Mouse (Mus musculus) embryo, embryonic 11.5 days (tissue): Measurements from ENCODE around the gene Ick.

ENCODE experiments used
- DNase-seq: peaks from one replicate; pipeline ENCODE4 v3.0.0-alpha.2; 2012; ENCODE audit warnings: low read depth, low spot score

Gene Ick

GRCm38 (mm10) chr9:78190651-78191634 lies 82.0 kb downstream of the Ick start:
- no peak for DNase-seq

GRCm38 (mm10) chr9:78191736-78192135 lies 82.7 kb downstream of the Ick start:
- peak; percentile 81 for DNase-seq

- no peak for DNase-seq
These were observed 85.1 kb downstream of the Ick start for GRCm38 (mm10) chr9:78193902-78194597.

- no peak for DNase-seq
These were observed 86.0 kb downstream of the Ick start for GRCm38 (mm10) chr9:78195034-78195433.

GRCm38 (mm10) chr9:78197801-78198200 lies 88.8 kb downstream of the Ick start:
- no peak for DNase-seq

- no peak for DNase-seq
These were observed 95.2 kb downstream of the Ick start for GRCm38 (mm10) chr9:78204194-78204593.

- no peak for DNase-seq
These were observed 100.0 kb downstream of the Ick start for GRCm38 (mm10) chr9:78208956-78209355.

GRCm38 (mm10) chr9:78210079-78210478 lies 101.1 kb downstream of the Ick start:
- DNase-seq, result no peak

- DNase-seq, result no peak
These were observed 101.8 kb downstream of the Ick start for GRCm38 (mm10) chr9:78210821-78211220.

GRCm38 (mm10) chr9:78211521-78211920 lies 102.5 kb downstream of the Ick start:
- no peak for DNase-seq

GRCm38 (mm10) chr9:78212341-78213049 lies 103.5 kb downstream of the Ick start:
- DNase-seq, result no peak

- no peak for DNase-seq
These were observed 108.1 kb downstream of the Ick start for GRCm38 (mm10) chr9:78217074-78217473.
